Mouse (Mus musculus) limb, embryonic 11.5 days (tissue): ENCODE measurements around the gene Vmn1r33. TPM values are rescaled to one million over a fixed set of nuclear protein-coding genes. Genes with fewer than 3 reads are reported as not detected.
"Not testable (repeated sequence)": the region's sequence is repeated elsewhere in the genome, so short reads cannot be mapped to it uniquely, and the experiment has no call there.

Experiments used
- ATAC-seq: fragments of 200-750 bp; cut with Nextera tagmentation; 2 replicates; pipeline ENCODE4 v1.8.0; 2017; ENCODE audit warnings: low read depth; ENCODE audit not compliant: insufficient number of reproducible peaks, low FRiP score, low TSS enrichment
- DNase-seq: peaks from one replicate; pipeline ENCODE4 v3.0.0-alpha.2; 2015; ENCODE audit warnings: low spot score
- H3K27ac ChIP-seq: fragments of 300-500 bp; sonication (generic); replicated peaks from 2 replicates; pipeline ENCODE4 v1.5.1; 2014; ENCODE audit warnings: low read depth, mild to moderate bottlenecking, low read length
- H3K27me3 ChIP-seq: fragments of 300-500 bp; sonication (generic); 2 replicates; pipeline ENCODE4 v1.6.1; 2014; ENCODE audit warnings: mild to moderate bottlenecking, low read length, mixed read lengths; ENCODE audit not compliant: control insufficient read depth, insufficient read depth
- H3K36me3 ChIP-seq: fragments of 300-500 bp; sonication (generic); 2 replicates; pipeline ENCODE4 v1.6.1; 2014; ENCODE audit warnings: mild to moderate bottlenecking, low read length, moderate library complexity, mixed read lengths; ENCODE audit not compliant: control insufficient read depth, insufficient read depth
- H3K4me1 ChIP-seq: fragments of 300-500 bp; sonication (generic); 2 replicates; pipeline ENCODE4 v1.6.1; 2014; ENCODE audit warnings: low read length, mixed read lengths; ENCODE audit not compliant: control insufficient read depth, insufficient read depth
- H3K4me2 ChIP-seq: fragments of 300-500 bp; sonication (generic); 2 replicates; pipeline ENCODE4 v1.6.1; 2014; ENCODE audit warnings: low read depth, mild to moderate bottlenecking, moderate library complexity; ENCODE audit not compliant: severe bottlenecking
- H3K4me3 ChIP-seq: fragments of 300-500 bp; sonication (generic); 2 replicates; pipeline ENCODE4 v1.5.1; 2014; ENCODE audit warnings: low read depth, low read length
- H3K9ac ChIP-seq: fragments of 300-500 bp; sonication (generic); 2 replicates; pipeline ENCODE4 v1.6.1; 2014; ENCODE audit warnings: mild to moderate bottlenecking, low read length
- H3K9me3 ChIP-seq: fragments of 300-500 bp; sonication (generic); 2 replicates; pipeline ENCODE4 v1.6.1; 2016; ENCODE audit warnings: low read length; ENCODE audit not compliant: control insufficient read depth
- WGBS: fragments of 180-500 bp; shearing (Covaris S2); extraction: QIAGEN DNeasy Blood & Tissue Kit; methylation state at CpG from one replicate; pipeline ENCODE4 v1.1.7; 2014; 5-methylcytosine and 5-hydroxymethylcytosine counted together
- polyA plus RNA-seq: library from polyadenylated mRNA; unstranded; fragments of >200 nt; fragmentation: Nextera tagmentation; extraction: Ambion mirVana; gene quantifications from 2 replicates; pipeline ENCODE4 v1.2.1, GENCODE M21; 2014

Gene Vmn1r33
- polyA plus RNA-seq, result not detected in 2 replicates

DNA sequence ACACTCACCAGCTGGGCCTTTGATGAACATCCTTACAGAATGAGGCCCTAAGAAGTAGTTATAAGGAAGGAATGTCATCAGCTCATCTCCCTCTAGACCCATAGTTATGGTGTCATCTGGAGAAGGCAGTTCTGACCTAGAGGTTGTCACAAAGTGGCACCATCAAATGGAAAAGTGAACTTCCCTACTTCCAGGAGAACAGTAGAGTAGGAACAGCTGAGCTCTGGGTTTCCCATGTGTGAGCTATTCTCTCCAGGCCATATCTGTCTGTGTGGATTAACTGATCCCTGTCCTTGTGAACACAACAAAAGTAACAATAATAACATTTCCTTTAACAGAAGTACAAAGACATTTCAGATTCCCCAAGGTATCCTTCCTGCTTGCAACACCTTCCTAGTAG lies at the start of gene Vmn1r33:
Gene Vmn1r33, minus strand, starts transcription at position 101 of the 400 bp plus-strand sequence.
- H3K27me3 ChIP-seq, H3K27ac ChIP-seq, H3K9me3 ChIP-seq, H3K36me3 ChIP-seq, DNase-seq, H3K4me1 ChIP-seq, H3K9ac ChIP-seq, ATAC-seq, H3K4me3 ChIP-seq, H3K4me2 ChIP-seq: not testable (repeated sequence)

DNA sequence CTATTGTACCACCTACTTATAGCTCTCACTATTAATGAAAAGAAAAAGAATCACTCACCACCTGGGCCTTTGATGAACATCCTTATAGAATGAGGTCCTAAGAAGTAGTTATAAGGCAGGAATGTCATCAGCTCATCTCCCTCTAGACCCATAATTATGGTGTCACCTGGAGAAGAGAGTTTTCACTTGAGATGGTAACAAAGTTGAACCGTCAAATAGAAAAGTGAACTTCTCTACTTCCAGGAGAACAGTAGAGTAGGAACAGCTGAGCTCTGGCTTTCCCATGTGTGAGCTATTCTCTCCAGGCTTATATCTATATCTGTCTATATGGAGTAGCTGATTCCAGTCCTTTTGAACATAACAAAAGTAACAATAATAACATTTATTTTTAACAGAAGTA lies 25.7 kb upstream of the Vmn1r33 start, which contains the start of gene Vmn1r34:
Gene Vmn1r34, minus strand, starts transcription at position 101 of the 400 bp plus-strand sequence.
- Histone ChIP-seq H3K4me3 (no peak within 1 kb of the TSS), H3K4me1 (no peaks in the 10 kb centered on the region), H3K36me3 (no peaks in the 10 kb centered on the region), H3K4me2 (no peak within 1 kb of the TSS), H3K27ac (no peak within 1 kb of the TSS), H3K9ac (no peak within 1 kb of the TSS), H3K27me3 (no peaks in the 10 kb centered on the region), H3K9me3 (no peaks in the 10 kb centered on the region)
- DNase-seq, result no peak
- WGBS, result 68% methylated on average over 1 of the region's 1 CpGs
- no peak for ATAC-seq

DNA sequence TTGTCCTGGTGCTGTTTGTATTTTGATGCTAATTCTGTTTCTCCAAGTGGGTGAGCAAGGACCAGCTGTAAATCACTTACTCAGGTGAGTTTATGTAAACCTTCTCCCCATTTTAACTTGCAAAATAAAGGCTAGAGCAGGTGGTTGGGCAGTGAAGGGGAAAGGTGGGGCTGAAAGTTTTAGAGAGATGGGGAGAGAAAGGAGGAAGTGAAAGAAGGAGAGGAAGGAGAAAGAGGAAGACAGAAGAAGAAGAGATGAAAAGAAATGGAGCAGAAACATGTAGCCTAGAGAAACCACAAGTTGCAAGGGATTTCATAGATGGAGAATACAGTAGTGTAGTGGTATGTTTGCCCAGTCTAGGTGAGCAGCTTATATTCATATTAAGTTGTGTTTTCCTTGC lies 22.3 kb downstream of the Vmn1r33 start:
- no peak overlapping the region for H3K27ac ChIP-seq
- DNase-seq (no peak), ATAC-seq (no peak)
- no peaks in the 10 kb centered on the region for H3K36me3 ChIP-seq
- no peaks in the 10 kb centered on the region for H3K27me3 ChIP-seq
- H3K4me3 ChIP-seq, result no peak overlapping the region
- no peaks in the 10 kb centered on the region for H3K9me3 ChIP-seq
- H3K9ac ChIP-seq, result no peak overlapping the region
- H3K4me2 ChIP-seq, result no peak overlapping the region
- no peaks in the 10 kb centered on the region for H3K4me1 ChIP-seq

Other genes starting within 250 kb of the Vmn1r33 start
- gene Mad2l1, start 82.9 kb downstream of the Vmn1r33 start, polyA plus RNA-seq, result 124 and 136 TPM in 2 replicates
- 0.18 and 0.32 TPM in 2 replicates for gene Vmn1r32, start 58.2 kb downstream of the Vmn1r33 start, polyA plus RNA-seq
- not detected in 2 replicates for gene Vmn1r34, start 25.6 kb upstream of the Vmn1r33 start, polyA plus RNA-seq
- not detected in 2 replicates for gene Vmn1r35, start 67.6 kb upstream of the Vmn1r33 start, polyA plus RNA-seq
- gene Vmn1r36, start 100.9 kb upstream of the Vmn1r33 start, polyA plus RNA-seq, result not detected in 2 replicates
- not detected in 2 replicates for gene Vmn1r37, start 111.1 kb upstream of the Vmn1r33 start, polyA plus RNA-seq
- gene Vmn1r38, start 164.3 kb upstream of the Vmn1r33 start, polyA plus RNA-seq, result not detected in 2 replicates
- gene Vmn1r39, start 192.3 kb upstream of the Vmn1r33 start, polyA plus RNA-seq, result not detected in 2 replicates